Mouse (Mus musculus) E14TG2a.4 (cell line): ENCODE measurements around the gene Taf5l.
"Not testable (repeated sequence)": the region's sequence is repeated elsewhere in the genome, so short reads cannot be mapped to it uniquely, and the experiment has no call there.

Experiments used
- H3K27me3 ChIP-seq: 2 replicates; pipeline ENCODE4 v1.6.1; 2014; ENCODE audit warnings: low read length, control low read depth; ENCODE audit not compliant: insufficient read depth
- H3K36me3 ChIP-seq: 2 replicates; pipeline ENCODE4 v1.6.1; 2014; ENCODE audit warnings: low read length, control low read depth; ENCODE audit not compliant: insufficient read depth
- H3K4me1 ChIP-seq: replicated peaks from 2 replicates; pipeline ENCODE4 v1.6.1; 2014; ENCODE audit warnings: low read depth, low read length, control low read depth
- H3K4me3 ChIP-seq: replicated peaks from 2 replicates; pipeline ENCODE4 v1.5.1; 2014; ENCODE audit warnings: mild to moderate bottlenecking, low read length
- H3K9me3 ChIP-seq: 2 replicates; pipeline ENCODE4 v1.6.1; 2014; ENCODE audit warnings: low read length, control low read depth
- CTCF ChIP-seq: conservative IDR thresholded peaks from 2 replicates; pipeline ENCODE4 v1.5.1; 2014; ENCODE audit warnings: low read length
- NANOG ChIP-seq: IDR thresholded peaks from 2 replicates; pipeline ENCODE4 v1.6.1; 2014; ENCODE audit warnings: borderline replicate concordance, low read length, mixed read lengths
- POU5F1 ChIP-seq: IDR thresholded peaks from 2 replicates; pipeline ENCODE4 v1.6.1; 2014; ENCODE audit warnings: low read length, borderline replicate concordance

Gene Taf5l

DNA sequence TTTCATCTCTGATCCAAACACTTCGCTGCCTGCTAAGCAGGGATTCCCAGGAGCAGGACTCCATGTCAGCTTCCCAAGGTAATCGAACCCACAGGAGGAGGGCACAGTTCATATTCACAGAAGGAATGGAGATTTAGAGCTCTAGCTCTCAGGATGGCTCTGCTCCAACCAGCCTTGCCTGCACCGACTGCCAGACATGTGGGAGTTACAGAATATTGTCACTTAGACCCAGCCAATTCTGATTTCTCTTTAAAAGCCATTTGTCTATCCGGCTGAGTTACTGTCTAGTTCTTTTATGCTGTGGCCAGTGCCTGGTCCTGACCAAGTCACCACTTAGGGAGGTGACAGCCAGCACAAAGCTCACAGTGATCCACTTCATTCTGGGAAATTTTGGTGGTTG is 39.5 kb downstream of the Taf5l start:
- H3K4me3 ChIP-seq: peak overlapping the region; percentile 93
- peaks cover 9% of the 10 kb centered on the region for H3K27me3 ChIP-seq
- H3K4me1 ChIP-seq: peaks cover 41% of the 10 kb centered on the region
- TF ChIP-seq NANOG (no peak), CTCF (no peak), POU5F1 (no peak)
- no peaks in the 10 kb centered on the region for H3K9me3 ChIP-seq
- no peaks in the 10 kb centered on the region; the same call in 1 of the 2 replicates for H3K36me3 ChIP-seq

DNA sequence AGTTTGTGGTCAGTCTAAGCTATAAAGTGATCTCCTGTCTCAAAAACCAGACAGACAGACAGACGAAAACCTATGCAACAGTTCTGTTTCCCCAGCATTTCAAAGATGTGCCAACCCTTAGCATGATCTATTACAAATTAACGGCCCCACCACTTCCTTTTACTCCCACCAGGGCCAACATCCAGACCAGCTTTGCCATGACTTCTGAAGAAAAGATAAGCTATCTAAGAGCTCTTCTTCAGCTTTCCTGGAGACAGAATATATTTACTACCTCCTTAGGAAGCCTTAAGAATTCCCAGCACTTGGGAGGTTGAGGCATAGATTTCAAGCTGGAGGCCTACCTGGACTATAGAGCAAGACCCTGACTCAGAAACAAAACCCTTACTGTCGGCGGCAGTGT is 41.0 kb downstream of the Taf5l start:
- Histone ChIP-seq H3K36me3 (no peaks in the 10 kb centered on the region; the same call in 1 of the 2 replicates), H3K9me3 (no peaks in the 10 kb centered on the region), H3K4me3 (no peak overlapping the region), H3K27me3 (peaks cover 9% of the 10 kb centered on the region), H3K4me1 (peaks cover 41% of the 10 kb centered on the region)
- TF ChIP-seq CTCF (no peak), NANOG (no peak)

DNA sequence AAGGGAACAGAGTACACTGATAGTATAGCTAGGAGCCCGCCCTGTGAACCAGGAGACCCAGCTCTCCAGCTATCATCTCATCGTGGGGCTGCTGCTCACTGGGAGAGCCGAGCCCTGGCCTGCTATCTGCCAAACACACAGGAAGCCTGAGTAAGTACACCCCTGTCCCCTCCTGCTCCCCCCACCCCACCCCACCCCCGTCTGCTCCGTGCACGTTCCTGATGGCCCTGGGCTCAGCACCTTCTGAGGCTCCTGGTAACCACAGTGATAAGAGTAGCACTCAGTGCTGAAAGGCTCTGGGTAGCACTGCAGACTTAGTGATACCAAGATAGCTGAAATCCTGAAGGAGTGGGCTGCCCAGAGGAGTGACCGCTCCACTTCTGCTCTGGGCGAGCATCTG is 42.3 kb downstream of the Taf5l start:
- Histone ChIP-seq H3K9me3 (0 out of 2 replicates have a peak, but pooled peaks cover 3% of the 10 kb centered on the region), H3K27me3 (peaks cover 9% of the 10 kb centered on the region), H3K36me3 (no peaks in the 10 kb centered on the region; the same call in 1 of the 2 replicates), H3K4me1 (peaks cover 37% of the 10 kb centered on the region), H3K4me3 (0 out of 2 replicates have a peak overlapping the region, but pooled peaks have one; percentile 4)
- TF ChIP-seq NANOG (no peak), CTCF (no peak), POU5F1 (no peak)

DNA sequence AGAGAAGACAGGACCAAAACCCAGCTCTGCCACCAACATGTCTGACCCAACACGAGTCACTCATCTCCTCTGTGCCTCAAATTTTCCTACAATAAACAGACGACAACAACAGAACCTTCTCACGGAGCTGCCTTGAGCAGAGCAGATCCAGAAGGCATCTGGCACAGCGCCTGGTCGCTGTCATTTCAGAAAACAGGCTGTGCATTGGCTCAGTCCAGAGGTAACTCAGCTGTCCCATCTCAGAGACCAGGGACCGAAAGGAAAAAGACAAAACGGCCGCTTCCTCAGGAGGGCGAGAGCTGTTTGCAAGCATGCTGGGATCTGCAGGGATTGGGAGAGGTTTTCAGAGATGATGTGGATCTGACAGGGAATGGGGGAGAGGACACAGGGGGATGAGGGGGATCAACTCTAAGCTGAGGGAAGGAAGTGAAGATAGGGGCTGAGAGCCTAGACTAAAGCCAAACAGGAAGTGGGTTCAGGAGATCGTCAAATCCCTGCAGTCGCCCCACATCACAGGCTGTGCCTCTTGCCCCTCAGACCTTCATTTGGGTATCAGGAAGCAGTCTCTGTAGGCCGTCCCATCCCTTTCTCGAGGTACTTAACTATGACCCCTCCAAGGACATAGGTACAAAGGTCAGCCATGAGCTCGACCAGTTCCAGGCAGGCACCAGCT is 42.9 kb downstream of the Taf5l start:
- Histone ChIP-seq H3K4me3 (0 out of 2 replicates have a peak overlapping the region, but pooled peaks have one; percentile 4), H3K27me3 (peaks cover 9% of the 10 kb centered on the region), H3K36me3 (no peaks in the 10 kb centered on the region; the same call in 1 of the 2 replicates), H3K9me3 (0 out of 2 replicates have a peak, but pooled peaks cover 3% of the 10 kb centered on the region), H3K4me1 (peaks cover 36% of the 10 kb centered on the region)
- no peak for TF ChIP-seq POU5F1
- TF ChIP-seq NANOG: no peak
- no peak for TF ChIP-seq CTCF

DNA sequence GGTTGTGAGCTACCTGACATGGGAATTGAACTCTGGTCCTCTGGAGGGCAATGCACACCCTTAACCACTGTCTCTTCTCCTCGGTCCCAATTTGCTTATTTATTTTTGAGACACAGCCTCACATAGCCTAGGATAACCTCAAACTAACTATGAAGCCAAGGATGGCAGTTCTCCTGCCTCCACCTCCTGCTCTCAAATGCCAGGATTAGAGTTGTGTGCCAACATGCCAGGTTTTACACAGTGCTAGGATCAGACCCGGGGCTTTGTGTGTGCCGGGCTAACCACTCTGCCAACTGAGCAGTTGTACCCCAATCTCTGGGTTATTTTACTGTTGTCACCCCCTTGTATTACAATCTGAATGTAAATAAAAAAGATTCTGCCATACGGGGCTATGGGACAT is 43.7 kb downstream of the Taf5l start:
- Histone ChIP-seq H3K9me3 (0 out of 2 replicates have a peak, but pooled peaks cover 3% of the 10 kb centered on the region), H3K36me3 (no peaks in the 10 kb centered on the region; the same call in 1 of the 2 replicates), H3K4me1 (peaks cover 35% of the 10 kb centered on the region), H3K27me3 (peaks cover 9% of the 10 kb centered on the region), H3K4me3 (no peak overlapping the region)
- TF ChIP-seq POU5F1 (no peak), CTCF (no peak), NANOG (no peak)

DNA sequence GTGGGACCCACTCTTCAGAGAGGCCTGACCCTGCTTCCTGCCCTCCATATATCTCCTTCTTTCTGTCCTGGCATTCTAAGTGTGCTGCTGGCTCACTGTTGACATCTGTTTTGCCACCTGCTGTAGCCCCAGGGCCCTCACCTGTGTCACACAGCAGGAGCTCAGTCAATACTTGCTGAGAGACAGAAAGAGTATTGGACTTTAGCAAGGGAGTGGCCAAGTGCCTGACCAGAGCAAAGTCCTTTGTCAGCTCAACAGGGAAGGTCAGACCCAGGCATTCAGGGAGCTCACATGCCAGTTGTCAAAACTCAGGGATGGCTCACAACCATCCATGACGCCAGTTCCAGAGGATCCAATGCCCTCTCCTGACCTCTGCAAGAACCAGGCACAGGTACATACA is 47.7 kb downstream of the Taf5l start:
- peaks cover 10% of the 10 kb centered on the region for H3K36me3 ChIP-seq
- 0 out of 2 replicates have a peak, but pooled peaks cover 3% of the 10 kb centered on the region for H3K9me3 ChIP-seq
- TF ChIP-seq POU5F1 (no peak), CTCF (no peak), NANOG (no peak)
- H3K27me3 ChIP-seq: no peaks in the 10 kb centered on the region
- H3K4me3 ChIP-seq: no peak overlapping the region
- H3K4me1 ChIP-seq: peaks cover 29% of the 10 kb centered on the region

DNA sequence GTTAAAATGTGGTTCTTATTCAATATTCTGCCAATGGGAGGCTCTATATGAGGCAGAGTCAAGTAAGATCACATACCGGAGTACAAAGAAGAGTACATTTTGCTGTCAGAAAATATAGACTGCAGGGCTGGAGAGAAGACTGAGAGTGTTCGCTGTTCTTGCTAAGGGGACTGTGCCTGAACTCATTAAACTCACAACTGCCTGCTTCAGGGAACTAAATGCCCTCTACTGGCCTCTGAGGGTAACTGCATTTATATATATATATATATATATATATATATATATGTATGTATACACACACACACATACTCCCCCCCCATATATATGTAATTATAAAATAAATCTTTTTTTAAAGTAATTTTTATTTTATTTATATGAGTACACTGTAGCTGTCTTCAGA is 54.3 kb downstream of the Taf5l start:
- no peaks in the 10 kb centered on the region for H3K9me3 ChIP-seq
- no peaks in the 10 kb centered on the region for H3K27me3 ChIP-seq
- 0 out of 2 replicates have a peak, but pooled peaks cover 9% of the 10 kb centered on the region for H3K4me1 ChIP-seq
- TF ChIP-seq NANOG (no peak), CTCF (peak; percentile 50)
- no peak overlapping the region for H3K4me3 ChIP-seq
- H3K36me3 ChIP-seq: peaks cover 47% of the 10 kb centered on the region

DNA sequence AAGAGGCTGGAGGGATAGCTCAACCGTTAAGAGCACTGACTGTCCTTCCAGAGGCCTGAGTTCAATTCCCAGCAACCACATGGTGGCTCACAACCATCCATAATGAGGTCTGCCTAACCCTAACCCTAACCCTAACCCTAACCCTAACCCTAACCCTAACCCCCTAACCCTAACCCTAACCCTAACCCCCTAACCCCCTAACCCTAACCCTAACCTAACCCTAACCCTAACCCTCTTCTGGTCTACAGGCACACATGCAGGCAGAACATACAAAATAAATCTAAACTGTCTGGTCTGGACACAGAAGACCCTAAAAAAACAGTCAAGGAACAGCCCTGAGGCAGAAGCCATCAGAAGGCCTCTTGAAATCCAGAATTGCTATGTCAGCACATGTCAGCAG is 59.8 kb downstream of the Taf5l start:
- Histone ChIP-seq H3K4me3 (no peak overlapping the region), H3K4me1 (peaks cover 15% of the 10 kb centered on the region), H3K27me3 (no peaks in the 10 kb centered on the region), H3K36me3 (peaks cover 72% of the 10 kb centered on the region), H3K9me3 (no peaks in the 10 kb centered on the region)
- TF ChIP-seq POU5F1 (no peak), CTCF (no peak), NANOG (no peak)

DNA sequence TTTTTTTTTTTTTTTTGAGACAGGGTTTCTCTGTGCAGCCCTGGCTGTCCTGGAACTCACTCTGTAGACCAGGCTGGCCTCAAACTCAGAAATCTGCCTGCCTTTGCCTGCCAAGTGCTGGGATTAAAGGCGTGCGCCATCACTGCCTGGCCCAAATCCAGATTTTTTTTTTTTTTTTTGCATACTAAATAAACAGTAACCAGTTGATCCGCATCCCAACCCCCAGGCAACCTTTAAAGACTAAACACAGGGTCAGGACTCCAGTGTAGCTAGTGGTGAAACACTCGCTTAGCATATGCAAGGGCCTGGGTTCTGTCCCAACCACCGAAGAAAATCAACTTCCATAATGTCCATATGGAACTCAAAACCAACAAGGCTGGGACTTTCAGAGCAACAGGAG is 60.6 kb downstream of the Taf5l start:
- H3K27me3 ChIP-seq, H3K4me3 ChIP-seq, H3K9me3 ChIP-seq: not testable (repeated sequence)
- Histone ChIP-seq H3K36me3 (peaks cover 65% of the 10 kb centered on the region), H3K4me1 (peaks cover 15% of the 10 kb centered on the region)
